Mouse (Mus musculus): Measurements from ENCODE around the gene Abca2. TPM values are rescaled to one million over a fixed set of nuclear protein-coding genes. Genes with fewer than 3 reads are reported as not detected.
"Not testable (repeated sequence)": the region's sequence is repeated elsewhere in the genome, so short reads cannot be mapped to it uniquely, and the experiment has no call there.

Gene Abca2
- polyA plus RNA-seq, 1 experiment from 2014 or later = 4.0 TPM

- H3K9ac ChIP-seq = no peak overlapping the region
- H3K4me2 ChIP-seq (replicated peaks) = peak overlapping the region; percentile 35
- H3K4me1 ChIP-seq = peaks cover 30% of the 10 kb centered on the region
- H3K9me3 ChIP-seq (replicated peaks) = no peaks in the 10 kb centered on the region
- H3K27ac ChIP-seq (replicated peaks) = no peak overlapping the region
- peaks cover 86% of the 10 kb centered on the region for H3K27me3 ChIP-seq
- no peak for ATAC-seq (ENCODE audit: insufficient number of reproducible peaks, low FRiP score, low TSS enrichment, low read depth)
- 4% methylated on average over 17 of the region's 17 CpGs for whole genome bisulfite sequencing
- H3K36me3 ChIP-seq = no peaks in the 10 kb centered on the region
- H3K4me3 ChIP-seq (replicated peaks) = 0 out of 2 replicates have a peak overlapping the region, but pooled peaks have one; percentile 20
Measured at GRCm38 (mm10) chr2:25400764-25401163, 27.7 kb upstream of the Abca2 start.

GRCm38 (mm10) chr2:25402377-25402971 is 26.0 kb upstream of the Abca2 start:
- H3K9me3 ChIP-seq (replicated peaks) = no peaks in the 10 kb centered on the region
- peaks cover 24% of the 10 kb centered on the region for H3K4me1 ChIP-seq
- peak overlapping the region; percentile 85 for H3K4me2 ChIP-seq (replicated peaks)
- peak overlapping the region; percentile 71 for H3K4me3 ChIP-seq (replicated peaks)
- WGBS = under 1% methylated on average over 13 of the region's 13 CpGs
- no peak overlapping the region; the same call in 1 of the 2 replicates for H3K9ac ChIP-seq
- peaks cover 76% of the 10 kb centered on the region for H3K27me3 ChIP-seq
- no peaks in the 10 kb centered on the region for H3K36me3 ChIP-seq
- ATAC-seq (ENCODE audit: insufficient number of reproducible peaks, low FRiP score, low TSS enrichment, low read depth) = no peak
- no peak overlapping the region for H3K27ac ChIP-seq (replicated peaks)

DNA sequence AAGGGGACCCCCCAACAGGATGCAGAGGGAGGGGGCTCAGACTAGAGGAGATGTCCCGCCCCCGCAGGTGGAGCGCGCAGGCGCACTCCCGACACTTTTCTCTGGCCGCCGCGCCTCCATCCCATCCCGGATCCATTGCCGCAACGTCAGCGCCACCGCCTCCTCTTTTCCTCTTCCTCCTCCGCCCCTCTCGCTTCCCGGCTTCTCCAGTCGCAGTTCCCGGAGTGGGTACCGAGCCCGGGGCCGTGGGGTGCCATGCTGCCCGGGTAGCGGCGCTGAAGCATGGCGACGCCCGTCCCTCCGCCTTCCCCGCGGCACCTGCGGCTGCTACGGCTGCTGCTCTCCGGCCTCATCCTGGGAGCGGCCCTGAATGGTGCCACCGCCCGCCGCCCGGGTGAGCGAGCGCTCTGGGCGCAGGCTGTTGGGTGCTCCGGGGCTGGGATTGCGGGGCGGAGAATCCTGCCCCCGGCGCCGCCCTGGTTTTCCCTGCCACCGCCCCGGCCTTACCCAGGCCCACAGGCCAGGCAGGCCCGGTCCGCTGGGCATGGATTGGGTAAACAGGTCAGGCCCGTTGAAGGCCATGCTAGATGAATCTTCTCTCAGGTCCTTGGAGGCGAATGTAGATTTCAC is 25.4 kb upstream of the Abca2 start:
- Histone ChIP-seq H3K9me3 (replicated peaks) (no peaks in the 10 kb centered on the region), H3K4me1 (peaks cover 24% of the 10 kb centered on the region), H3K36me3 (peaks cover 5% of the 10 kb centered on the region; the same call in 1 of the 2 replicates), H3K9ac (peak overlapping the region; percentile 48), H3K4me3 (replicated peaks) (peak overlapping the region; percentile 71), H3K27ac (replicated peaks) (no peak overlapping the region), H3K27me3 (peaks cover 70% of the 10 kb centered on the region), H3K4me2 (replicated peaks) (peak overlapping the region; percentile 85)
- ATAC-seq (ENCODE audit: insufficient number of reproducible peaks, low FRiP score, low TSS enrichment, low read depth) = peak; percentile 73
- WGBS = under 1% methylated on average over 54 of the region's 54 CpGs

- Histone ChIP-seq H3K9ac (no peak overlapping the region), H3K4me3 (replicated peaks) (peak overlapping the region; percentile 71), H3K27ac (replicated peaks) (no peak overlapping the region), H3K9me3 (replicated peaks) (no peaks in the 10 kb centered on the region), H3K27me3 (peaks cover 61% of the 10 kb centered on the region), H3K4me2 (replicated peaks) (peak overlapping the region; percentile 85), H3K36me3 (peaks cover 6% of the 10 kb centered on the region; the same call in 1 of the 2 replicates), H3K4me1 (peaks cover 24% of the 10 kb centered on the region)
- ATAC-seq (ENCODE audit: insufficient number of reproducible peaks, low FRiP score, low TSS enrichment, low read depth) = no peak
- 82% methylated on average over 4 of the region's 4 CpGs for WGBS
Measured at GRCm38 (mm10) chr2:25403994-25404393, 24.5 kb upstream of the Abca2 start.

GRCm38 (mm10) chr2:25408908-25409307 is 19.6 kb upstream of the Abca2 start:
- no peak for ATAC-seq (ENCODE audit: insufficient number of reproducible peaks, low FRiP score, low TSS enrichment, low read depth)
- Histone ChIP-seq H3K4me3 (replicated peaks) (no peak overlapping the region), H3K27ac (replicated peaks) (no peak overlapping the region), H3K4me2 (replicated peaks) (no peak overlapping the region), H3K9me3 (replicated peaks) (no peaks in the 10 kb centered on the region), H3K27me3 (peaks cover 14% of the 10 kb centered on the region), H3K4me1 (0 out of 2 replicates have a peak, but pooled peaks cover 2% of the 10 kb centered on the region), H3K9ac (no peak overlapping the region), H3K36me3 (peaks cover 6% of the 10 kb centered on the region; the same call in 1 of the 2 replicates)
- WGBS = 86% methylated on average over 10 of the region's 10 CpGs

DNA sequence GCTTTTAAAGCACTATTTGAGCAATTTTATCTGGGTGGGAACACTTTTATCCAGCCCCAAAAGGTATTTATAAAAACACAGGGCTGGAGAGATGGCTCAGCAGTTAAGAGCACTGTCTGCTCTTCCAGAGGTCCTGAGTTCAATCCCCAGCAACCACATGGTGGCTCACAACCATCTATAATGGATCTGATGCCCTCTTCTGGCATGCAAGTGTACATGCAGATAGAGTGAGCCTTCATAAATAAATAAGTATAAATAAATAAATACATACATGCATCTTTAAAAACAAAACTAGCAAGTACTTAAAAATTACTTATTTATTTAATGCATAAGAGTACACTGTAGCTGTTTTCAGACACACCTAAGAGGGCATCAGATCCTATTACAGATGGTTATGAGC is 15.1 kb upstream of the Abca2 start:
- not testable (repeated sequence) for ATAC-seq (ENCODE audit: insufficient number of reproducible peaks, low FRiP score, low TSS enrichment, low read depth); H3K4me3 ChIP-seq (replicated peaks); H3K36me3 ChIP-seq; H3K4me2 ChIP-seq (replicated peaks); H3K4me1 ChIP-seq; H3K9me3 ChIP-seq (replicated peaks); H3K9ac ChIP-seq; H3K27me3 ChIP-seq; H3K27ac ChIP-seq (replicated peaks)

GRCm38 (mm10) chr2:25417426-25417825 is 11.1 kb upstream of the Abca2 start:
- no peaks in the 10 kb centered on the region for H3K9me3 ChIP-seq (replicated peaks)
- 16% methylated on average over 3 of the region's 3 CpGs for WGBS
- H3K36me3 ChIP-seq = no peaks in the 10 kb centered on the region
- no peak overlapping the region for H3K4me3 ChIP-seq (replicated peaks)
- 0 out of 2 replicates have a peak, but pooled peaks cover 4% of the 10 kb centered on the region for H3K4me1 ChIP-seq
- no peak for ATAC-seq (ENCODE audit: insufficient number of reproducible peaks, low FRiP score, low TSS enrichment, low read depth)
- H3K27ac ChIP-seq (replicated peaks) = no peak overlapping the region
- no peak overlapping the region for H3K4me2 ChIP-seq (replicated peaks)
- H3K27me3 ChIP-seq = no peaks in the 10 kb centered on the region
- no peak overlapping the region for H3K9ac ChIP-seq

DNA sequence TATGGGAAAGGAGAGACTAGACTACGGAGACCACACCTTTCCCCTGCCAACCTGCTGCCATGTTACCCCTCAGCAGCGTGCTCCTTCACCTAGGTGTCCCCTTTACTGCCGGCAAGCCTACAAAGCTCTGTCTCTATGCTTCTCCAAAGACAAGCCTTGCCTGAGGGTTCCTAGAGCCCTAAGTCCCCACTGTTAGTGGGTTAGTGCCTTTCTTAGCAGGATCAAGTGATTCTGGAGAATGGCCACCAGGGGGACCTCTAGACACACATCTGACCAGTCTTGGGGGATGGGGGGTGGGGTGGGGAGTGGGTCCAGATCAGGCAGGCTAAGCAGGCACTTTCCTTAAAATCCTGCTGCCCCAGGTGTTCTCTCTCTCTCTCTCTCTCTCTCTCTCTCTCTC is 6.6 kb upstream of the Abca2 start:
- H3K9me3 ChIP-seq (replicated peaks) = no peaks in the 10 kb centered on the region
- no peak overlapping the region for H3K9ac ChIP-seq
- H3K4me2 ChIP-seq (replicated peaks) = no peak overlapping the region
- WGBS = 19% methylated on average over 3 of the region's 3 CpGs
- H3K4me1 ChIP-seq = 0 out of 2 replicates have a peak, but pooled peaks cover 8% of the 10 kb centered on the region
- no peak overlapping the region for H3K4me3 ChIP-seq (replicated peaks)
- H3K27me3 ChIP-seq = peaks cover 29% of the 10 kb centered on the region
- no peak overlapping the region for H3K27ac ChIP-seq (replicated peaks)
- no peak for ATAC-seq (ENCODE audit: insufficient number of reproducible peaks, low FRiP score, low TSS enrichment, low read depth)
- no peaks in the 10 kb centered on the region for H3K36me3 ChIP-seq

GRCm38 (mm10) chr2:25422587-25423410 is 5.7 kb upstream of the Abca2 start, which contains the start of gene Fut7:
Gene Fut7, plus strand, starts transcription at chr2:25423267.
- Histone ChIP-seq H3K36me3 (no peaks in the 10 kb centered on the region), H3K27ac (replicated peaks) (no peak within 1 kb of the TSS), H3K27me3 (peaks cover 29% of the 10 kb centered on the region), H3K4me2 (replicated peaks) (no peak within 1 kb of the TSS), H3K9me3 (replicated peaks) (no peaks in the 10 kb centered on the region), H3K9ac (no peak within 1 kb of the TSS), H3K4me1 (0 out of 2 replicates have a peak, but pooled peaks cover 8% of the 10 kb centered on the region), H3K4me3 (replicated peaks) (no peak within 1 kb of the TSS)
- ATAC-seq (ENCODE audit: insufficient number of reproducible peaks, low FRiP score, low TSS enrichment, low read depth) = no peak
- 60% methylated on average over 17 of the region's 17 CpGs for WGBS

GRCm38 (mm10) chr2:25423626-25424025 is 4.9 kb upstream of the Abca2 start:
- Histone ChIP-seq H3K4me1 (peaks cover 11% of the 10 kb centered on the region; the same call in 1 of the 2 replicates), H3K4me3 (replicated peaks) (no peak overlapping the region), H3K9ac (no peak overlapping the region), H3K27ac (replicated peaks) (no peak overlapping the region), H3K36me3 (no peaks in the 10 kb centered on the region), H3K4me2 (replicated peaks) (no peak overlapping the region), H3K27me3 (peaks cover 29% of the 10 kb centered on the region), H3K9me3 (replicated peaks) (no peaks in the 10 kb centered on the region)
- WGBS = 71% methylated on average over 1 of the region's 1 CpGs
- no peak for ATAC-seq (ENCODE audit: insufficient number of reproducible peaks, low FRiP score, low TSS enrichment, low read depth)

GRCm38 (mm10) chr2:25425481-25425880 is 3.0 kb upstream of the Abca2 start:
- Histone ChIP-seq H3K9ac (no peak overlapping the region), H3K36me3 (no peaks in the 10 kb centered on the region), H3K9me3 (replicated peaks) (no peaks in the 10 kb centered on the region), H3K4me3 (replicated peaks) (no peak overlapping the region), H3K27ac (replicated peaks) (no peak overlapping the region), H3K4me2 (replicated peaks) (no peak overlapping the region), H3K27me3 (peaks cover 36% of the 10 kb centered on the region), H3K4me1 (peaks cover 18% of the 10 kb centered on the region)
- 50% methylated on average over 27 of the region's 27 CpGs for WGBS
- ATAC-seq (ENCODE audit: insufficient number of reproducible peaks, low FRiP score, low TSS enrichment, low read depth) = no peak
